Mouse (Mus musculus): ENCODE data around the gene Fam166b. TPM values are rescaled to one million over a fixed set of nuclear protein-coding genes. Genes with fewer than 3 reads are reported as not detected.

Fam166b gene
- polyA plus RNA-seq, 1 experiment from 2014 or later = 4.6 TPM

DNA sequence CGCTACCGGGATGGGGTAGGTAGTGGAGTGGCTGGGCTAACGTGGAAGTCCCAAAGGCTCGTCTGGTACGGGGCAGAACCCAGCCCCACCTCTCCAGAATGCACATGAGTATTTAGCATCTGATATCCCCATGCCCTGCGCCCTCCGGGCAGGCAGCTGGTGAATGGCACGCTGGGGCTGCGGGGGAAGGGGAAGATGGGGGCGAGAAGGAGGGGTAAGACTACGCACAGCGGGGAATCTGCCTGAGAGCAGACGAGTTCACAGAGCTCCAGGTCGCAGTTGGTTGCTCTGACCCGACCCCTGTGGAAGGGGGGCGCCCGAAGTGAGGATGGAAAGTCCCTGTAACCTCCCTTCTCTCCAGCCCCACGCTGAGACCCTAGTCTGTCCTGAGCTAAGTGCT, 24.5 kb upstream of the Fam166b start:
- WGBS = under 1% methylated on average over 16 of the region's 18 CpGs
- ATAC-seq (0 out of 2 replicates have a peak, but pooled peaks have one; percentile 11), DNase-seq (ENCODE audit: low spot score) (no peak)
- TF ChIP-seq CTCF (IDR thresholded peaks at IDR 0.05) (no peak), EP300 (IDR thresholded peaks at IDR 0.05) (no peak)
- no peaks in the 10 kb centered on the region for H3K9me3 ChIP-seq (ENCODE audit: low read length)
- 0 out of 2 replicates have a peak overlapping the region, but pooled peaks have one; percentile 8 for H3K4me3 ChIP-seq (ENCODE audit: low read depth, low read length)
- H3K36me3 ChIP-seq (ENCODE audit: insufficient read depth, low read length) = no peaks in the 10 kb centered on the region
- no peak overlapping the region for H3K27ac ChIP-seq (ENCODE audit: low read length)
- 0 out of 2 replicates have a peak, but pooled peaks cover 7% of the 10 kb centered on the region for H3K27me3 ChIP-seq (replicated peaks; ENCODE audit: insufficient read depth, low read length)
- H3K9ac ChIP-seq (replicated peaks; ENCODE audit: low read depth) = no peak overlapping the region
- peaks cover 4% of the 10 kb centered on the region; the same call in 1 of the 2 replicates for H3K4me1 ChIP-seq (ENCODE audit: insufficient read depth, low read depth, low read length)
- H3K4me2 ChIP-seq (replicated peaks; ENCODE audit: low read depth, low read length) = peak overlapping the region; percentile 35

- ATAC-seq (no peak), DNase-seq (ENCODE audit: low spot score) (no peak)
- 0 out of 2 replicates have a peak, but pooled peaks cover 7% of the 10 kb centered on the region for H3K27me3 ChIP-seq (replicated peaks; ENCODE audit: insufficient read depth, low read length)
- WGBS = 47% methylated on average over 11 of the region's 11 CpGs
- no peak overlapping the region for H3K4me2 ChIP-seq (replicated peaks; ENCODE audit: low read depth, low read length)
- no peak overlapping the region for H3K9ac ChIP-seq (replicated peaks; ENCODE audit: low read depth)
- H3K36me3 ChIP-seq (ENCODE audit: insufficient read depth, low read length) = no peaks in the 10 kb centered on the region
- H3K4me1 ChIP-seq (ENCODE audit: insufficient read depth, low read depth, low read length) = peaks cover 4% of the 10 kb centered on the region; the same call in 1 of the 2 replicates
- TF ChIP-seq CTCF (IDR thresholded peaks at IDR 0.05) (no peak), EP300 (IDR thresholded peaks at IDR 0.05) (no peak)
- H3K9me3 ChIP-seq (ENCODE audit: low read length) = no peaks in the 10 kb centered on the region
- H3K4me3 ChIP-seq (ENCODE audit: low read depth, low read length) = no peak overlapping the region
- no peak overlapping the region for H3K27ac ChIP-seq (ENCODE audit: low read length)
These were observed 23.4 kb upstream of the Fam166b start for GRCm38 (mm10) chr4:43452315-43452714.

DNA sequence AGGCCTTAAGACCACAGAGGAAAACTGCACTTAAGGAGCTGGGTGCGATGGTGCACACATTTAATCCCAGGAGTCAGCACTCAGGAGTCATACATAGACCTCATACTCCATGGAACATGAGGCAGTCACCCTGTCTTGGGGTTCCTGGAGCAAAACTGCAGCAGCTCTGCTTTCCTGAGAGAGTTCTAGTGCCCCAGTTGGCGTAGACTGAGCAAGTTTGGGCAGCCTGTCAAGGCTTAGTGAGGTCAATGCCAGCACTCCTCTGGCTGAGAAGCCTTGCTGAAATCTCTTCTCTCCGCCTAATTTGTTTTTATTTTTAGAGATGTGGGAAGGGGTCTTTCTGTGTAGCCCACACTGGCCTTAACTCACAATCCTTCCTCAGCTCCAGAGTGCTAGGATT, 19.6 kb upstream of the Fam166b start:
- H3K9ac ChIP-seq (replicated peaks; ENCODE audit: low read depth) = no peak overlapping the region
- H3K4me1 ChIP-seq (ENCODE audit: insufficient read depth, low read depth, low read length) = peaks cover 1% of the 10 kb centered on the region; the same call in 1 of the 2 replicates
- no peak for ATAC-seq
- DNase-seq (ENCODE audit: low spot score) = no peak
- H3K9me3 ChIP-seq (ENCODE audit: low read length) = no peaks in the 10 kb centered on the region
- no peak for TF ChIP-seq CTCF (IDR thresholded peaks at IDR 0.05)
- TF ChIP-seq EP300 (IDR thresholded peaks at IDR 0.05) = no peak
- H3K4me2 ChIP-seq (replicated peaks; ENCODE audit: low read depth, low read length) = no peak overlapping the region
- 0 out of 2 replicates have a peak, but pooled peaks cover 8% of the 10 kb centered on the region for H3K36me3 ChIP-seq (ENCODE audit: insufficient read depth, low read length)
- no peak overlapping the region for H3K27ac ChIP-seq (ENCODE audit: low read length)
- no peak overlapping the region for H3K4me3 ChIP-seq (ENCODE audit: low read depth, low read length)
- 0 out of 2 replicates have a peak, but pooled peaks cover 4% of the 10 kb centered on the region for H3K27me3 ChIP-seq (replicated peaks; ENCODE audit: insufficient read depth, low read length)
- 86% methylated on average over 3 of the region's 3 CpGs for WGBS

DNA sequence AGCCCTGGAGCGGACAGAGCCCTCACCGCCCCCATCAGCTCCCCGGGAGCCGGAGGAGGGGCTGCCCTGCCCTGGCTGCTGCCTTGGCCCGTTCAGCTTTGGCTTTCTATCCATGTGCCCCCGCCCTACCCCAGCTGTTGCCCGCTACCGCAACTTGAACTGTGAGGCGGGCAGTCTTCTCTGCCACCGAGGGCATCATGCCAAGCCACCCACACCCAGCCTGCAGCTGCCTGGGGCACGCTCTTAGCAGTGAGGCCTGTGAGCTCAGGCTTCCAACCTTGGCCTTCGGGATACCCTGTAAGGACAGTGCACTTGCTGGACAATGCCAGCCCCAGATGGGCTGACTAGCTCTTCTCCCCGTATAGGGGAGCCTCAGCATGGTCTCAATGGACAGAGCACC, 18.3 kb upstream of the Fam166b start:
- no peak overlapping the region for H3K27ac ChIP-seq (ENCODE audit: low read length)
- no peak overlapping the region for H3K4me2 ChIP-seq (replicated peaks; ENCODE audit: low read depth, low read length)
- DNase-seq (ENCODE audit: low spot score) (no peak), ATAC-seq (no peak)
- no peaks in the 10 kb centered on the region for H3K9me3 ChIP-seq (ENCODE audit: low read length)
- no peak overlapping the region for H3K4me3 ChIP-seq (ENCODE audit: low read depth, low read length)
- H3K9ac ChIP-seq (replicated peaks; ENCODE audit: low read depth) = no peak overlapping the region
- 84% methylated on average over 13 of the region's 13 CpGs for WGBS
- TF ChIP-seq EP300 (IDR thresholded peaks at IDR 0.05) (no peak), CTCF (IDR thresholded peaks at IDR 0.05) (no peak)
- H3K4me1 ChIP-seq (ENCODE audit: insufficient read depth, low read depth, low read length) = no peaks in the 10 kb centered on the region
- H3K36me3 ChIP-seq (ENCODE audit: insufficient read depth, low read length) = 0 out of 2 replicates have a peak, but pooled peaks cover 8% of the 10 kb centered on the region
- no peaks in the 10 kb centered on the region for H3K27me3 ChIP-seq (replicated peaks; ENCODE audit: insufficient read depth, low read length)

DNA sequence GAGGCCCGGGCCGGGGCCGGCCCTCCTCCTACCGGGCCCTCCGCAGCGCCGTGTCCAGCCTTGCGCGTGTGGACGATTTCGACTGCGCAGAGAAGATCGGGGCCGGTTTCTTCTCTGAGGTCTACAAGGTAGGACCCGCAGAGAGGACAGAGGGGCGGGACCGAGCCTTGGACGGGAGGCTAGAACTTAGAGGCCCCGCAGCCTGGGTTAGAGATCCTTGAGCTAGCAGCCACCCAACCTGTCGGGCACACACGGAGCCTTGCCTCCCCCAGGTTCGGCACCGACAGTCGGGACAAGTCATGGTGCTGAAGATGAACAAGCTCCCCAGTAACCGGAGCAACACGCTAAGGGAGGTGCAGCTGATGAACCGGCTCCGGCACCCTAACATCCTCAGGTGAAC, 14.6 kb upstream of the Fam166b start:
- Histone ChIP-seq H3K4me1 (ENCODE audit: insufficient read depth, low read depth, low read length) (no peaks in the 10 kb centered on the region), H3K36me3 (ENCODE audit: insufficient read depth, low read length) (0 out of 2 replicates have a peak, but pooled peaks cover 8% of the 10 kb centered on the region), H3K27me3 (replicated peaks; ENCODE audit: insufficient read depth, low read length) (no peaks in the 10 kb centered on the region), H3K9ac (replicated peaks; ENCODE audit: low read depth) (peak overlapping the region; percentile 98), H3K4me2 (replicated peaks; ENCODE audit: low read depth, low read length) (peak overlapping the region; percentile 93), H3K4me3 (ENCODE audit: low read depth, low read length) (peak overlapping the region; percentile 96), H3K9me3 (ENCODE audit: low read length) (no peaks in the 10 kb centered on the region), H3K27ac (ENCODE audit: low read length) (peak overlapping the region; percentile 92)
- TF ChIP-seq CTCF (IDR thresholded peaks at IDR 0.05) = no peak
- TF ChIP-seq EP300 (IDR thresholded peaks at IDR 0.05) = no peak
- no peak for ATAC-seq
- 7% methylated on average over 28 of the region's 28 CpGs for WGBS
- peak; percentile 42 for DNase-seq (ENCODE audit: low spot score)

DNA sequence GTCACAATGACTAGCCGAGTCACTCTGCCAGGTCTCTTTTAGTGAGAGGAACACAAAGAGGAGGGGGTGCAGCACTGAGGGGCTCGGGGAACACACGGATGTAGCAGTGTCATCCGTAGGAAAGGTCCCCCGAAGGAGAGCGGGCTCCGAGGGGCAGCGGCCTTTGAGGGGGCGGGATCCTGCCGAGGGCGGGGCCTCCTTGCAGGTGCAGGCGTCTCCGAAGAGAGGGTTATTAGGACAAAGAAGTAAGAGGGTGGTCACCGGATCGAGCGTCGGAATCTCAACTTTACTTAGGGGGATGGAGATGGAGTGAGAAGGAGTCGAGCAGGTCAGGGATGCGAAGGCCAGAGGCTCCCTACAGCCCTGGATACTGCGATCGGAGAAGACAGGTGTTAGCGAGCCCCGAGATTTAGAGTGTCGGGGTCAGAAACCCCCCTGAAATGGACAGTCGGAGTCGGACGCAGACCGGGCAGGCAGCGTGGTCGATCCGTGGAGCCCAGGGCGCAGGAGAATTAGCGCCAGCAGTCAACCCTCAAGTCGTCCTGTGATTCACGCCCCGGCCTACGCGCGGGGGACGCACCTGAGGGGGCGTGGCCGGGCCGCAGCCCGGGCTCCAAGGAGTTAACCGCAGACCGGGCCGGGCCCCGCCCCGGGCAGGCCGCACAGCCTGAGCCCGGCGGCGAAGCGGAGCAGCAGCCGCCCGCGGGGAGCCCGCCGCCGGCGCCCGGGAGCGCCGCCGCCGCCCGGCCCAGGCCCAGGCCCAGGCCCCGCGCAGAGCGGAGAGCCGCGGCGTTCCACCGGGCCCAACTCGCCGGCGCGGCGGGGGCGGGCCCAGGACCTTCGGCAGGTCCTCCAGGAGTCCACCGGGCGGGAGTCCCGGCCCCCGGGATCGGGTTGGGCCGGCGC, 13.8 kb upstream of the Fam166b start:
- ATAC-seq (peak; percentile 77), DNase-seq (ENCODE audit: low spot score) (peak; percentile 90)
- Histone ChIP-seq H3K4me1 (ENCODE audit: insufficient read depth, low read depth, low read length) (no peaks in the 10 kb centered on the region), H3K4me3 (ENCODE audit: low read depth, low read length) (peak overlapping the region; percentile 96), H3K27ac (ENCODE audit: low read length) (peak overlapping the region; percentile 92), H3K4me2 (replicated peaks; ENCODE audit: low read depth, low read length) (peak overlapping the region; percentile 93), H3K9ac (replicated peaks; ENCODE audit: low read depth) (peak overlapping the region; percentile 98), H3K9me3 (ENCODE audit: low read length) (no peaks in the 10 kb centered on the region), H3K36me3 (ENCODE audit: insufficient read depth, low read length) (0 out of 2 replicates have a peak, but pooled peaks cover 8% of the 10 kb centered on the region), H3K27me3 (replicated peaks; ENCODE audit: insufficient read depth, low read length) (no peaks in the 10 kb centered on the region)
- no peak for TF ChIP-seq EP300 (IDR thresholded peaks at IDR 0.05)
- no peak for TF ChIP-seq CTCF (IDR thresholded peaks at IDR 0.05)
- under 1% methylated on average over 44 of the region's 88 CpGs for WGBS
